ENCODE assay signal across 15 mouse cellular contexts in genomic region chr10:21741575-21741974, GRCm38 (mm10).
DNase-seq lines count a peak whose midpoint lies in the region; ATAC-seq and TF ChIP-seq lines count a peak whose summit lies in the region.
"Had no signal": no experiment of that assay in that cellular context is flagged by ENCODE, and none has a peak within 500 bp of the region (broad histone marks: within the 10 kb centered on the region; RNA-seq: fewer than 3 reads in every experiment).

No protein-coding gene starts in this region.

- no peak for TF ChIP-seq CTCF in G1E (IDR thresholded peaks at IDR 0.05; ENCODE audit: low read depth, low read length)

- H3K27me3 ChIP-seq in G1E (ENCODE audit: insufficient read depth, low read length), result no peaks in the 10 kb centered on the region
- H3K27me3 ChIP-seq: neural tube, embryonic 12.5 days had no signal

- peak; percentile 16 for DNase-seq in kidney, adult 18-20 months
- no peak for DNase-seq in kidney, postnatal 10 days
- DNase-seq in G1E (ENCODE audit: low spot score), result no peak
- DNase-seq in gastrocnemius, postnatal 10 days, result peak; percentile 24
- DNase-seq in kidney, postnatal 25 days, result peak; percentile 7 to 67
- DNase-seq in neural tube, embryonic 10.5 days (ENCODE audit: extremely low spot score, low spot score), result no peak
- DNase-seq in frontal cortex, postnatal 10 days (ENCODE audit: low spot score in 2 of 2), result no peak
- DNase-seq: cerebellum, postnatal 25 days; liver, embryonic 13.5 days; lung, postnatal 14 days; thymus, postnatal 4 days had no signal

- no peaks in the 10 kb centered on the region for H3K36me3 ChIP-seq in G1E (replicated peaks)
- H3K36me3 ChIP-seq: embryonic facial prominence, embryonic 10.5 days; liver, embryonic 13.5 days; neural tube, embryonic 12.5 days had no signal

- no peak; the same call in 1 of the 2 replicates for ATAC-seq in G1E (ENCODE audit: extremely low read depth, insufficient number of reproducible peaks, low FRiP score, poor library complexity, severe bottlenecking)
- ATAC-seq: activated CD4-positive, CD25-positive, alpha-beta regulatory T cell, adult 4 months; inflammation-experienced regulatory T-cells, adult 6 months had no signal

- peaks cover 54% of the 10 kb centered on the region for H3K4me1 ChIP-seq in G1E (ENCODE audit: insufficient read depth, low read depth, low read length)
- H3K4me1 ChIP-seq: liver, embryonic 13.5 days; neural tube, embryonic 12.5 days had no signal

- peak overlapping the region; percentile 61; the same call in 1 of the 2 replicates for H3K4me3 ChIP-seq in G1E (ENCODE audit: low read depth, low read length)
- H3K4me3 ChIP-seq: embryonic facial prominence, embryonic 10.5 days; liver, embryonic 13.5 days; neural tube, embryonic 12.5 days had no signal

- H3K9me3 ChIP-seq in G1E (replicated peaks), result no peaks in the 10 kb centered on the region
- H3K9me3 ChIP-seq: embryonic facial prominence, embryonic 10.5 days; liver, embryonic 13.5 days; neural tube, embryonic 12.5 days had no signal

Comparison
In these comparisons a context has a peak if more than half of its experiments do, and no peak if none do; other contexts are left out.
1. DNase-seq: peak in kidney, adult 18-20 months (single experiment), gastrocnemius, postnatal 10 days (single experiment) and kidney, postnatal 25 days (2 of 2); none in kidney, postnatal 10 days (single experiment), G1E (single experiment), neural tube, embryonic 10.5 days (single experiment) and frontal cortex, postnatal 10 days (0 of 2).